Mouse (Mus musculus) spleen, adult 2 months (tissue): ENCODE results near the gene Gpr141.

Experiments
- CTCF ChIP-seq: fragments of 200-500 bp; IDR thresholded peaks from 2 replicates; pipeline ENCODE4 v1.5.1; 2011; ENCODE audit warnings: mild to moderate bottlenecking, inconsistent platforms; ENCODE audit not compliant: insufficient read depth, insufficient read length, insufficient replicate concordance; ENCODE audit errors: extremely low read depth
- POLR2A ChIP-seq: fragments of 200-500 bp; IDR thresholded peaks from 2 replicates; pipeline ENCODE4 v1.6.1; 2011; ENCODE audit warnings: low read depth, low read length, inconsistent platforms

DNA sequence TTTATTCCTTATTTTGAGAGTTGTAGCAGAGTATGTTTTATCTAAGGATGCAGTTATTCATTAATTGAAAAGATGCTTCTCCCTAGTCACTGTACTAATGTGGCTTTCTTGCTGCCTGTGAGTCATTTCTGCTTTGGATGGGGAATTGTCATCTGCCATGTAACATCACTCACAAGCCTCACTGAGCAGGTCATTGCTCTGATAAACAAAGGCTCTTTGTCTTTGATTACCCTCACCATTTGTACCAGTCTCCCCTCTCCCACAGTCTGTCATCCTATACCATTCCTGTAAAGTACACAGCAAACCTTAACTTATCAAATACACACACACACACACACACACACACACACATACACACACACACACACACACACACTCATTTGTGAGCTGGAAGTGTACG, 16.1 kb upstream of the Gpr141 start:
- no peak for TF ChIP-seq POLR2A
- no peak for TF ChIP-seq CTCF
